Mouse (Mus musculus) adrenal gland, postnatal 36 days (tissue): ENCODE measurements around the gene Amdhd2. TPM values are rescaled to one million over a fixed set of nuclear protein-coding genes. Genes with fewer than 3 reads are reported as not detected.
"Not testable (repeated sequence)": the region's sequence is repeated elsewhere in the genome, so short reads cannot be mapped to it uniquely, and the experiment has no call there.

Experiments
- DNase-seq, 2 experiments: peaks; one replicate each; pipeline ENCODE4 v3.0.0; 2021; ENCODE audit warnings: mixed read lengths in 1 of 2
- total RNA-seq, 2 experiments: library from RNA; stranded (reverse); gene quantifications; 2 replicates each; pipeline ENCODE4 v1.2.3; 2021

The Amdhd2 gene
- total RNA-seq, 2 experiments from 2014 or later = 29.6 to 41.4 TPM

GRCm38 (mm10) chr17:24156394-24156793 lies 7.2 kb downstream of the Amdhd2 start:
- DNase-seq = no peak

- no peak for DNase-seq
These were observed 7.8 kb downstream of the Amdhd2 start for GRCm38 (mm10) chr17:24155742-24156141.

GRCm38 (mm10) chr17:24154463-24154862 lies 9.1 kb downstream of the Amdhd2 start:
- DNase-seq = no peak

- DNase-seq = peak; percentile 84 to 90
These were observed 11.5 kb downstream of the Amdhd2 start for GRCm38 (mm10) chr17:24151890-24152563.

GRCm38 (mm10) chr17:24151382-24151781 lies 12.2 kb downstream of the Amdhd2 start:
- DNase-seq = no peak

- DNase-seq = no peak
These were observed 12.7 kb downstream of the Amdhd2 start, which contains the start of gene Pdpk1 for GRCm38 (mm10) chr17:24150824-24151223. Pdpk1 (minus strand) TSS chr17:24150924.

- DNase-seq = peak; percentile 55 to 68
These were observed 14.1 kb downstream of the Amdhd2 start for GRCm38 (mm10) chr17:24149421-24149820.

GRCm38 (mm10) chr17:24142897-24143296 lies 20.7 kb downstream of the Amdhd2 start:
- no peak for DNase-seq

- peak; percentile 98 to 99 for DNase-seq
These were observed 22.1 kb downstream of the Amdhd2 start for GRCm38 (mm10) chr17:24141425-24141920.

GRCm38 (mm10) chr17:24140845-24141424 lies 22.6 kb downstream of the Amdhd2 start:
- peak; percentile 54 to 64 for DNase-seq

- DNase-seq = no peak
These were observed 23.6 kb downstream of the Amdhd2 start for GRCm38 (mm10) chr17:24139968-24140367.

GRCm38 (mm10) chr17:24139256-24139655 lies 24.3 kb downstream of the Amdhd2 start:
- DNase-seq = no peak

GRCm38 (mm10) chr17:24137226-24137880 lies 26.2 kb downstream of the Amdhd2 start:
- no peak for DNase-seq

- DNase-seq = no peak
These were observed 29.5 kb downstream of the Amdhd2 start for GRCm38 (mm10) chr17:24134062-24134461.

GRCm38 (mm10) chr17:24132919-24133318 lies 30.6 kb downstream of the Amdhd2 start:
- DNase-seq = not testable (repeated sequence)

GRCm38 (mm10) chr17:24131570-24131969 lies 32.0 kb downstream of the Amdhd2 start:
- no peak for DNase-seq

GRCm38 (mm10) chr17:24129246-24129645 lies 34.3 kb downstream of the Amdhd2 start:
- DNase-seq = not testable (repeated sequence)

GRCm38 (mm10) chr17:24127592-24127991 lies 36.0 kb downstream of the Amdhd2 start:
- DNase-seq = no peak

GRCm38 (mm10) chr17:24126801-24127200 lies 36.8 kb downstream of the Amdhd2 start:
- no peak for DNase-seq

GRCm38 (mm10) chr17:24119446-24119845 lies 44.1 kb downstream of the Amdhd2 start:
- peak in 1 of 2 experiments; percentile 12 for DNase-seq

- DNase-seq = no peak
These were observed 50.5 kb downstream of the Amdhd2 start for GRCm38 (mm10) chr17:24113031-24113430.

GRCm38 (mm10) chr17:24111256-24111655 lies 52.3 kb downstream of the Amdhd2 start:
- DNase-seq = no peak

- no peak for DNase-seq
These were observed 54.7 kb downstream of the Amdhd2 start for GRCm38 (mm10) chr17:24108896-24109295.
